Mouse (Mus musculus): ENCODE measurements around the gene Sema3c. TPM values are rescaled to one million over a fixed set of nuclear protein-coding genes. Genes with fewer than 3 reads are reported as not detected.

Gene Sema3c
- total RNA-seq (2023) = not detected

DNA sequence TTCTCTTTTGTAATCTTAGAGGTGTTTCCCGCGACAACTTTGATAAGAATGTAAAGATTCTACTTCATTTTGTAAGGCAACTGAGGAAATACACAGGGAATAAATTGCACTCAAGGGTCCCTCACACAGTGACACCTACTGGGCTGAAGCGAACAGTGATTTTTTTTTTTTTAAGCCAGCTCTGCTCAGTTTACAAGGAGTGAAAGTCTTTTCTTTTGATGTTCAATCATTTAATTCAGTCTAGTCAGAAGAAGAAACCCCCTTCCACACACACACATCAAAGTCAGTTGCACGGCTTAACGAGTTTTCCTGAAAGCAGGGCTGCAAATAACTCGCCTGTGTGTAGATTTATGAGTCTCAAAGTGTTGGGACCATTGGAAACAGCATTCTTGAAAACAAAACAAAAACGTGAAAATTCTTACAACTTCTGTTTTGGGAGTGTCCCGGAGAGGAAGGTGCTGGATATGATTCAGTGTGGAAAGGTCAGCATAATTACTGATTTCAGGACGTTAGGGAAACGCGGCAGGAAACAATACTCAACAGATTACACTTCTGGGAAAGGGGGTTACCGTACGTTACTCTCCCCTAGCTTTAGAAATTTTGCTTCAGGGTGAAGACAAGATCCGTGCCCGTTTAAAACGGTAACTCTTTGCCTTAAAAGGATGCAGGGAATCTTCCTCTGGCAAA, at the start of gene Sema3c:
Sema3c (plus strand) TSS at position 588 of the 687 bp plus-strand sequence.

Other genes with a start within 250 kb of the Sema3c start
- not detected for gene Speer4f2, start 201.1 kb upstream of the Sema3c start, total RNA-seq (2023)
- not detected for gene Speer4f1, start 98.2 kb upstream of the Sema3c start, total RNA-seq (2023)